ENCODE assay signal across 8 mouse cellular contexts in the genomic region with DNA sequence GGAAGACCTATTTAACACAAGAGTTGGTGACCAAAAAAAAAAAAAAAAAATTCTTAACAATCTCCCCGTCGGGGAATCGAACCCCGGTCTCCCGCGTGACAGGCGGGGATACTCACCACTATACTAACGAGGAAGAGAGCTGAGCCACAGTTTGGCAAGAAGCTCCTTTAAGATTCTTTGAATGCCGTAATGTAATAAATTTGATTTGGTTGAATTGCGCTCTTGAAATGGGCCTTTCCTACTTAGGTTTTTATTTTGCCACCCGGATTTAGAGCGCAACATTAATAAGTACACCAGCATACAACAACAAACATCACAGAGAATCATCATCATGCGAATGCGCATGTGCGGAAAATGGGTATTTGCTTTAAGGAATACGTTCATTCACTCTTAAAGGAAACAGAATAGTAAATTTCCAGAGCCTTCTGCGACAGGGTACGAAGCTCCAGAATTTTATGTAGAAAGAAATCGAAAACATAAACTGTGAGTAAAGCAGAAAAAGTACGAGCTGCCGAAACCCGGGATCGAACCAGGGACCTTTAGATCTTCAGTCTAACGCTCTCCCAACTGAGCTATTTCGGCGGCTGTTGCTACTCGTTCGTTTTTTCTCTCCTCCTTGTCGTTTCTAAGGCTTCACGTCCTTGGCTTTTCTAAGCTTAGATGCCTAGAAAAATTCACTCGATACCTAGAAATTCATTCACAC. TPM values are rescaled to one million over a fixed set of nuclear protein-coding genes. Genes with fewer than 3 reads are reported as not detected.
A peak's percentile ranks its signal among the peaks of the same experiment; 100 is the strongest.
DNase-seq lines count a peak whose midpoint lies in the region; ATAC-seq and TF ChIP-seq lines count a peak whose summit lies in the region.

No protein-coding gene starts in this region.

- H3K4me3 ChIP-seq in brown adipose tissue, adult 24 weeks (ENCODE audit: insufficient read depth, low read depth, low read length): peak overlapping the region; percentile 70
- peak overlapping the region; percentile 43 for H3K4me3 ChIP-seq in forebrain, embryonic 11.5 days (ENCODE audit: low read depth, low read length)
- H3K4me3 ChIP-seq in heart, embryonic 16.5 days (ENCODE audit: low read length): peak overlapping the region; percentile 72
- H3K4me3 ChIP-seq in liver, embryonic 14.5 days (ENCODE audit: insufficient read depth in 1 of 2, low read depth in 2 of 2, low read length in 2 of 2): peak overlapping the region; percentile 74 to 94
- peak overlapping the region; percentile 51 for H3K4me3 ChIP-seq in neural tube, embryonic 11.5 days (ENCODE audit: low read depth, low read length)
- peak overlapping the region; percentile 71 for H3K4me3 ChIP-seq in stomach, embryonic 16.5 days (replicated peaks; ENCODE audit: low read length)

- peak overlapping the region; percentile 60 for H3K4me2 ChIP-seq in forebrain, embryonic 11.5 days (ENCODE audit: low read depth, low read length, severe bottlenecking)
- peak overlapping the region; percentile 87 for H3K4me2 ChIP-seq in heart, embryonic 16.5 days (ENCODE audit: low read depth, low read length)
- H3K4me2 ChIP-seq in liver, embryonic 14.5 days (ENCODE audit: low read depth): peak overlapping the region; percentile 96
- peak overlapping the region; percentile 78 for H3K4me2 ChIP-seq in neural tube, embryonic 11.5 days (ENCODE audit: low read depth)
- H3K4me2 ChIP-seq in stomach, embryonic 16.5 days (ENCODE audit: low read depth, low read length): peak overlapping the region; percentile 90

- under 1% methylated on average over 31 of the region's 31 CpGs for WGBS in forebrain, embryonic 11.5 days
- WGBS in heart, embryonic 16.5 days: under 1% methylated on average over 31 of the region's 31 CpGs
- WGBS in liver, embryonic 14.5 days (ENCODE audit: insufficient replicate concordance): under 1% methylated on average over 31 of the region's 31 CpGs
- under 1% methylated on average over 31 of the region's 31 CpGs for WGBS in neural tube, embryonic 11.5 days
- 1% methylated on average over 31 of the region's 31 CpGs for WGBS in stomach, embryonic 16.5 days

- no peaks in the 10 kb centered on the region for H3K36me3 ChIP-seq in forebrain, embryonic 11.5 days (ENCODE audit: control insufficient read depth, insufficient read depth, low read length)
- H3K36me3 ChIP-seq in heart, embryonic 16.5 days (ENCODE audit: control insufficient read depth, insufficient read depth): no peaks in the 10 kb centered on the region
- no peaks in the 10 kb centered on the region for H3K36me3 ChIP-seq in liver, embryonic 14.5 days (replicated peaks; ENCODE audit: control insufficient read depth, insufficient read depth, low read depth)
- H3K36me3 ChIP-seq in neural tube, embryonic 11.5 days (ENCODE audit: control insufficient read depth, insufficient read depth, low read length): no peaks in the 10 kb centered on the region
- H3K36me3 ChIP-seq in stomach, embryonic 16.5 days (ENCODE audit: control insufficient read depth, insufficient read depth, low read length): no peaks in the 10 kb centered on the region

- peaks cover 5% of the 10 kb centered on the region for H3K4me1 ChIP-seq in brown adipose tissue, adult 24 weeks (ENCODE audit: control insufficient read depth, insufficient read depth, insufficient read length, low read length)
- H3K4me1 ChIP-seq in forebrain, embryonic 11.5 days (replicated peaks; ENCODE audit: control insufficient read depth, insufficient read depth, low read length): no peaks in the 10 kb centered on the region; the same call in 1 of the 2 replicates
- H3K4me1 ChIP-seq in heart, embryonic 16.5 days (ENCODE audit: control insufficient read depth, insufficient read depth, low read length): peaks cover 12% of the 10 kb centered on the region
- H3K4me1 ChIP-seq in liver, embryonic 14.5 days (replicated peaks; ENCODE audit: control insufficient read depth in 2 of 2, insufficient read depth in 2 of 2, low read length in 1 of 2): peaks cover 12 to 38% of the 10 kb centered on the region in 2 experiments
- peaks cover 3% of the 10 kb centered on the region; the same call in 1 of the 2 replicates for H3K4me1 ChIP-seq in neural tube, embryonic 11.5 days (ENCODE audit: control insufficient read depth, insufficient read depth, low read length)
- peaks cover 18% of the 10 kb centered on the region for H3K4me1 ChIP-seq in stomach, embryonic 16.5 days (ENCODE audit: control insufficient read depth, insufficient read depth, low read length)

- H3K27me3 ChIP-seq in forebrain, embryonic 11.5 days (ENCODE audit: control insufficient read depth, insufficient read depth, low read length): no peaks in the 10 kb centered on the region
- H3K27me3 ChIP-seq in heart, embryonic 16.5 days (ENCODE audit: control insufficient read depth, insufficient read depth, low read length): no peaks in the 10 kb centered on the region
- H3K27me3 ChIP-seq in liver, embryonic 14.5 days (ENCODE audit: control insufficient read depth, insufficient read depth, low read length): peaks cover 7% of the 10 kb centered on the region; the same call in 1 of the 2 replicates
- H3K27me3 ChIP-seq in neural tube, embryonic 11.5 days (ENCODE audit: control insufficient read depth, insufficient read depth, low read length): no peaks in the 10 kb centered on the region
- H3K27me3 ChIP-seq in stomach, embryonic 16.5 days (ENCODE audit: control insufficient read depth, insufficient read depth, low read length): no peaks in the 10 kb centered on the region

- peak; percentile 93 for DNase-seq in forebrain, embryonic 11.5 days (ENCODE audit: low spot score)
- peak; percentile 86 to 93 for DNase-seq in kidney, postnatal 25 days
- DNase-seq in liver, embryonic 14.5 days (ENCODE audit: low read depth in 3 of 3, low spot score in 3 of 3): peak; percentile 76 to 84 (median 79)
- DNase-seq in neural tube, embryonic 11.5 days (ENCODE audit: low spot score): peak; percentile 90

- TF ChIP-seq EP300 in liver, embryonic 14.5 days (IDR thresholded peaks at IDR 0.05; ENCODE audit: low read depth): peak; percentile 27; the same call in 1 of the 2 replicates

- H3K9me3 ChIP-seq in forebrain, embryonic 11.5 days (ENCODE audit: control insufficient read depth, low read length): no peaks in the 10 kb centered on the region
- H3K9me3 ChIP-seq in heart, embryonic 16.5 days (replicated peaks; ENCODE audit: control insufficient read depth, low read length): no peaks in the 10 kb centered on the region
- no peaks in the 10 kb centered on the region for H3K9me3 ChIP-seq in liver, embryonic 14.5 days (ENCODE audit: control insufficient read depth, low read length)
- no peaks in the 10 kb centered on the region for H3K9me3 ChIP-seq in neural tube, embryonic 11.5 days (ENCODE audit: control insufficient read depth, low read length)
- H3K9me3 ChIP-seq in stomach, embryonic 16.5 days (replicated peaks; ENCODE audit: control insufficient read depth, low read length): no peaks in the 10 kb centered on the region

- peak overlapping the region; percentile 92 for H3K27ac ChIP-seq in brown adipose tissue, adult 24 weeks (replicated peaks; ENCODE audit: low read depth, low read length)
- H3K27ac ChIP-seq in forebrain, embryonic 11.5 days (ENCODE audit: low read depth, low read length): peak overlapping the region; percentile 87
- peak overlapping the region; percentile 96 for H3K27ac ChIP-seq in heart, embryonic 16.5 days (ENCODE audit: low read length)
- peak overlapping the region; percentile 81 for H3K27ac ChIP-seq in liver, embryonic 14.5 days
- H3K27ac ChIP-seq in neural tube, embryonic 11.5 days (ENCODE audit: low read depth, low read length): 0 out of 2 replicates have a peak overlapping the region, but pooled peaks have one; percentile 23
- peak overlapping the region; percentile 92 for H3K27ac ChIP-seq in stomach, embryonic 16.5 days (ENCODE audit: low read length)

- peak overlapping the region; percentile 69 for H3K9ac ChIP-seq in forebrain, embryonic 11.5 days (ENCODE audit: low read length)
- H3K9ac ChIP-seq in heart, embryonic 16.5 days (ENCODE audit: low read length): peak overlapping the region; percentile 78
- H3K9ac ChIP-seq in liver, embryonic 14.5 days (replicated peaks): peak overlapping the region; percentile 86
- H3K9ac ChIP-seq in neural tube, embryonic 11.5 days (ENCODE audit: low read length): peak overlapping the region; percentile 56
- H3K9ac ChIP-seq in stomach, embryonic 16.5 days (ENCODE audit: low read length): peak overlapping the region; percentile 79

- TF ChIP-seq CTCF in liver, embryonic 14.5 days (IDR thresholded peaks at IDR 0.05; ENCODE audit: low read depth): no peak

- peak; percentile 65 for ATAC-seq in CD4-positive, CD25-positive, alpha-beta regulatory T cell, adult 4 months
- ATAC-seq in forebrain, embryonic 11.5 days (replicated peaks; ENCODE audit: low FRiP score): peak; percentile 54
- peak; percentile 53 for ATAC-seq in heart, embryonic 16.5 days (replicated peaks; ENCODE audit: extremely low read depth, insufficient read depth, low FRiP score)
- peak; percentile 63 for ATAC-seq in liver, embryonic 14.5 days (ENCODE audit: insufficient read depth)
- peak; percentile 57 for ATAC-seq in neural tube, embryonic 11.5 days (ENCODE audit: insufficient read depth, low FRiP score, low TSS enrichment)
- ATAC-seq in stomach, embryonic 16.5 days (ENCODE audit: insufficient read depth, low FRiP score): peak; percentile 68

RNA-seq across cellular contexts. Expression of gene Ubc, which starts 15.7 kb away (rescaled TPM):
- polyA plus RNA-seq in CD4-positive, CD25-positive, alpha-beta regulatory T cell, adult 4 months (2017; shearing (Covaris generic)): 1,000 to 10,000 TPM in 1 of 2 experiments, 100 to 1,000 TPM in 1; 954 to 1,216 TPM
- 692 and 1,079 TPM in 2 replicates for polyA plus RNA-seq in brown adipose tissue, adult 24 weeks (2012; ENCODE audit: insufficient read depth, insufficient read length, missing spikeins)
- 1,042 and 1,121 TPM in 2 replicates for polyA plus RNA-seq in forebrain, embryonic 11.5 days (2014; fragmentation: Nextera tagmentation; extraction: Ambion mirVana)
- 928 and 945 TPM in 2 replicates for polyA plus RNA-seq in heart, embryonic 16.5 days (2015; fragmentation: Nextera tagmentation; extraction: Ambion mirVana)
- polyA plus RNA-seq in liver, embryonic 14.5 days (2012; rRNA removed): 155 and 221 TPM in 2 replicates
- 313 and 374 TPM in 2 replicates for polyA plus RNA-seq in liver, embryonic 14.5 days (2014; fragmentation: Nextera tagmentation; extraction: Ambion mirVana)
- 1,090 and 1,143 TPM in 2 replicates for polyA plus RNA-seq in neural tube, embryonic 11.5 days (2014; fragmentation: Nextera tagmentation; extraction: Ambion mirVana)
- 1,047 and 1,111 TPM in 2 replicates for polyA plus RNA-seq in stomach, embryonic 16.5 days (2015; fragmentation: Nextera tagmentation; extraction: Ambion mirVana)

RNA-seq across cellular contexts. Expression of gene Gm10382, which starts 16.6 kb away (rescaled TPM):
- 1 to 10 TPM in 1 of 2 experiments, under 1 TPM in 1; 0.70 to 1.0 TPM for polyA plus RNA-seq in CD4-positive, CD25-positive, alpha-beta regulatory T cell, adult 4 months (2017; shearing (Covaris generic))
- polyA plus RNA-seq in brown adipose tissue, adult 24 weeks (2012; ENCODE audit: insufficient read depth, insufficient read length, missing spikeins): not detected in 2 replicates
- polyA plus RNA-seq in forebrain, embryonic 11.5 days (2014; fragmentation: Nextera tagmentation; extraction: Ambion mirVana): 0.23 and 0.65 TPM in 2 replicates
- polyA plus RNA-seq in heart, embryonic 16.5 days (2015; fragmentation: Nextera tagmentation; extraction: Ambion mirVana): 0.27 and 0.30 TPM in 2 replicates
- 0.05 and 0.10 TPM in 2 replicates for polyA plus RNA-seq in liver, embryonic 14.5 days (2012; rRNA removed)
- polyA plus RNA-seq in liver, embryonic 14.5 days (2014; fragmentation: Nextera tagmentation; extraction: Ambion mirVana): not detected in 2 replicates
- polyA plus RNA-seq in neural tube, embryonic 11.5 days (2014; fragmentation: Nextera tagmentation; extraction: Ambion mirVana): 0.46 TPM in 1 of 2 replicates, not detected in the other
- 0.32 and 0.37 TPM in 2 replicates for polyA plus RNA-seq in stomach, embryonic 16.5 days (2015; fragmentation: Nextera tagmentation; extraction: Ambion mirVana)

RNA-seq across cellular contexts. Expression of gene Dhx37, which starts 28.2 kb away (rescaled TPM):
- polyA plus RNA-seq in CD4-positive, CD25-positive, alpha-beta regulatory T cell, adult 4 months (2017; shearing (Covaris generic)): 1 to 10 TPM; 8.4 to 8.6 TPM
- polyA plus RNA-seq in brown adipose tissue, adult 24 weeks (2012; ENCODE audit: insufficient read depth, insufficient read length, missing spikeins): 5.0 and 16.9 TPM in 2 replicates
- 15.7 and 16.4 TPM in 2 replicates for polyA plus RNA-seq in forebrain, embryonic 11.5 days (2014; fragmentation: Nextera tagmentation; extraction: Ambion mirVana)
- polyA plus RNA-seq in heart, embryonic 16.5 days (2015; fragmentation: Nextera tagmentation; extraction: Ambion mirVana): 8.5 and 10.5 TPM in 2 replicates
- polyA plus RNA-seq in liver, embryonic 14.5 days (2012; rRNA removed): 5.5 and 8.1 TPM in 2 replicates
- 2.0 and 2.2 TPM in 2 replicates for polyA plus RNA-seq in liver, embryonic 14.5 days (2014; fragmentation: Nextera tagmentation; extraction: Ambion mirVana)
- polyA plus RNA-seq in neural tube, embryonic 11.5 days (2014; fragmentation: Nextera tagmentation; extraction: Ambion mirVana): 11.1 and 13.4 TPM in 2 replicates
- polyA plus RNA-seq in stomach, embryonic 16.5 days (2015; fragmentation: Nextera tagmentation; extraction: Ambion mirVana): 8.4 and 10.8 TPM in 2 replicates

RNA-seq across cellular contexts. Expression of gene Bri3bp, which starts 35.7 kb away (rescaled TPM):
- polyA plus RNA-seq in CD4-positive, CD25-positive, alpha-beta regulatory T cell, adult 4 months (2017; shearing (Covaris generic)): 1 to 10 TPM; 4.3 to 7.5 TPM
- 15.4 and 19.5 TPM in 2 replicates for polyA plus RNA-seq in brown adipose tissue, adult 24 weeks (2012; ENCODE audit: insufficient read depth, insufficient read length, missing spikeins)
- 44.1 TPM in 2 replicates for polyA plus RNA-seq in forebrain, embryonic 11.5 days (2014; fragmentation: Nextera tagmentation; extraction: Ambion mirVana)
- polyA plus RNA-seq in heart, embryonic 16.5 days (2015; fragmentation: Nextera tagmentation; extraction: Ambion mirVana): 44.1 and 45.2 TPM in 2 replicates
- 3.7 and 4.9 TPM in 2 replicates for polyA plus RNA-seq in liver, embryonic 14.5 days (2012; rRNA removed)
- 16.4 and 21.1 TPM in 2 replicates for polyA plus RNA-seq in liver, embryonic 14.5 days (2014; fragmentation: Nextera tagmentation; extraction: Ambion mirVana)
- 33.7 and 38.0 TPM in 2 replicates for polyA plus RNA-seq in neural tube, embryonic 11.5 days (2014; fragmentation: Nextera tagmentation; extraction: Ambion mirVana)
- polyA plus RNA-seq in stomach, embryonic 16.5 days (2015; fragmentation: Nextera tagmentation; extraction: Ambion mirVana): 27.7 and 31.8 TPM in 2 replicates

Comparison
In these comparisons a context has a peak if more than half of its experiments do, and no peak if none do; other contexts are left out.
1. Peak in every context shown above with its lines: DNase-seq, ATAC-seq, H3K4me3 ChIP-seq and H3K27ac ChIP-seq.
2. H3K27ac ChIP-seq: peak in every context shown above with its lines; median percentile 96 in heart, embryonic 16.5 days; 92 in brown adipose tissue, adult 24 weeks; 92 in stomach, embryonic 16.5 days; 87 in forebrain, embryonic 11.5 days; 81 in liver, embryonic 14.5 days; 23 in neural tube, embryonic 11.5 days.